Mouse (Mus musculus) bone marrow macrophage, adult 2 months (primary cell): Measurements from ENCODE around the gene Zfp652. TPM values are rescaled to one million over a fixed set of nuclear protein-coding genes. Genes with fewer than 3 reads are reported as not detected.
A peak's percentile ranks its signal among the peaks of the same experiment; 100 is the strongest.

Source experiments
- H3K27ac ChIP-seq: 2 replicates; pipeline ENCODE4 v1.5.1; 2012; ENCODE audit warnings: low read depth, low read length; ENCODE audit not compliant: insufficient read depth
- H3K4me1 ChIP-seq: 2 replicates; pipeline ENCODE4 v1.6.1; 2012; ENCODE audit warnings: low read length; ENCODE audit not compliant: control insufficient read depth, insufficient read depth
- H3K4me3 ChIP-seq: 2 replicates; pipeline ENCODE4 v1.5.1; 2012; ENCODE audit warnings: mild to moderate bottlenecking, low read length, moderate library complexity; ENCODE audit not compliant: insufficient read depth
- CTCF ChIP-seq: IDR thresholded peaks from 2 replicates; pipeline ENCODE4 v1.5.1; 2012; ENCODE audit warnings: low read depth, mild to moderate bottlenecking, low read length, moderate library complexity
- POLR2A ChIP-seq: IDR thresholded peaks from 2 replicates; pipeline ENCODE4 v1.6.1; 2012; ENCODE audit warnings: mild to moderate bottlenecking, low read depth, low read length, borderline replicate concordance
- polyA plus RNA-seq: library from polyadenylated mRNA; stranded (reverse); fragments of >200 nt; gene quantifications from 2 replicates; pipeline ENCODE4 v1.2.4, GENCODE M21; 2012; ENCODE audit not compliant: missing spikeins, insufficient read depth, insufficient read length

Gene Zfp652
- polyA plus RNA-seq, 1 experiment, result 51.5 TPM

DNA sequence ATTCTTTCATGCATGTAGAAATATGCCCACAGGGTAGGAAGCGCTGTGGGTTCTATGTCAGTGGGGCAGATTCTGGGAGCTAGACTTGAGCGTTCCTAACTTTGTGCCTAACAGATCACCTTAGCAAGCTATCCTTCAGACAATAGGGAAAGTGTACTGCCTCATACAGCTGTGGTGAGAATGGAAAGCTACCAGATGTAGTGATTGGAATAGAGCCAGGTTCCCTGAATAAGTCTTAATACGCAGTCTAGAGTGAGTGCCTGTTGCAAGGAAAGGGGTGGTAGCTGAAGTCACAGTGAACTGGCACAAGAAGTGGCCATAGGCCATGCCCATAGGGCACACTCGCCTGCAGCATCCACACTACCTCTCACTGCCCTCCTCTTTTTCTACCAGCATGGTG, 50.5 kb downstream of the Zfp652 start:
- TF ChIP-seq CTCF, result no peak
- no peak for TF ChIP-seq POLR2A
- Histone ChIP-seq H3K4me3 (no peak overlapping the region), H3K4me1 (no peaks in the 10 kb centered on the region), H3K27ac (no peak overlapping the region)

DNA sequence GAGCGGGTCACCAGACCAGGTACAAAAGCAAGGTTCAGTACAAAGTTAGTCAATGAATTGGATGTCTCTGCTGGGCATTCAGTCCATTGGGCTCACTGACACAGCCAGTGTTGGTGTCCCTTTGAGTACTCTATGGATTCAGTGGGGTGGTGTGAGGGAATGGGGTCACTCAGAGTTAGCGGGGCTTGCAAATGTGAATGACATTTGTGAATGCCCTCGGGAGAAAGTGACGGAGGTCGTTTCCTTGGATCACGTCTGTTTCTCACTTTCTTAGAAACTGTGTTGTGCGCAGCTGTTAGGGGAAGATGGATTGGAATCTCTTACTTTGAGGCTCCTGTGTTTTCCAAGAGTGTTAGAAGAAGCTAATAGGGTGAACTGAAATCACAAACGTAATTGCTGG, 52.3 kb downstream of the Zfp652 start:
- Histone ChIP-seq H3K4me3 (no peak overlapping the region), H3K27ac (no peak overlapping the region), H3K4me1 (no peaks in the 10 kb centered on the region)
- no peak for TF ChIP-seq CTCF
- no peak for TF ChIP-seq POLR2A

DNA sequence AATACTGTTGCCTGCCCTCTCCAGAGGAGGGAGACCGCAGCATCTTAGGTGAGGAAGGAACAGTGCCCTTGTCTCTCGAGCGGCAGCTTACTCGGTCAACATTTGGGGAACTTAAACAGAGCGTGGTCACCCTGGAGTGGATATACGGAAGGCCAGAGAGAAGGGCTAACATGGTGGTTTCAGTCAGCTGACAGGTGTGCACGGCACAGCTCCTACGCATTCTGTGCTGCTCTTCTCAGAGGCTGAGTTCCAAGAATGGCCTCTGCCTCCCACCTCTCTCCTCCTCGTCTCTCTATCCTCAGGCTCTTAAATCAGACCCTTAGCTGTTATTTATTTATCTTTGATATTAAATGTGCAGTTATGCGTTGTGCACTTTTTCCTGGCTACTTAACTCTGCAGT, 52.9 kb downstream of the Zfp652 start:
- no peaks in the 10 kb centered on the region for H3K4me1 ChIP-seq
- H3K4me3 ChIP-seq, result no peak overlapping the region
- no peak overlapping the region for H3K27ac ChIP-seq
- TF ChIP-seq POLR2A, result no peak
- TF ChIP-seq CTCF, result no peak

DNA sequence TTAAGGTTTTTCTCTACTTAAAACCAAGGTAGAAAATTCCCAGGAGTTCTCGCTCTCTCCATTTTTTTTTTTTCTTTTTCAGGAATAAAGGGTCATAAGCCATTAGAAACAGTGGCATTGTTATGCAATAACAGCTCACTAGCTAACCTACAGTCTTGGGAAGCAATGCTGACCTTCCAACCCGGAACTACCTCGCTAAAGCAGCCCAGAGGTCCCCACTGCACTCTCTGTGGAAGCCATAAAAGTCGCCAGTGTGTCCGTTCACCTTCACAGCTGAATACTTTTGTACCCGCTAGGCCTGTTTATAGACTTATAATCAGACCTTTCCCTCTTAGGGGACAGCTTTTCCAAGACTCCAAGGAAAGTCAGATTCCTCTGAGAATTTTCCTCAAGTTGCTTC, 55.8 kb downstream of the Zfp652 start:
- no peak overlapping the region for H3K4me3 ChIP-seq
- TF ChIP-seq POLR2A (no peak), CTCF (no peak)
- H3K27ac ChIP-seq, result no peak overlapping the region
- no peaks in the 10 kb centered on the region for H3K4me1 ChIP-seq

DNA sequence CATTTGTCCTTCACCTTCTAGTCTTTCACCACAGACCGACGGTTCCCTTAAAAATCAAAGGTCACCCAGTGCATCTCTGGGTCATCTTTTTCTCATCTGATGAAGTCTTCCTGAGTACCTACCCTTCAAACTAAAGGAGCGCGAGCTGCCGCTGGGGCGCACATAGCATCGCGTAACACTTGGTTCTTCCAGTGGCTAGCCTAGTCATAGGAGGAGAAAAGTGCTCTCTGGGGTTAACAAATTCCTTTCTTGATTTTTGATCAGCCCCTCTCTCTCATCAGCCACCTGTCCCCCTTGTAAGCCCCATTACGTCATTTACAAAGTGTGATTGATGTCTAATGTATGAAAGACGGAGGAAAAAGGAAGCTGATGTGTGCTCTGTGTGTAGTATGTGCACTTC, 56.7 kb downstream of the Zfp652 start:
- H3K4me1 ChIP-seq, result no peaks in the 10 kb centered on the region
- no peak overlapping the region for H3K27ac ChIP-seq
- TF ChIP-seq POLR2A, result no peak
- no peak for TF ChIP-seq CTCF
- no peak overlapping the region for H3K4me3 ChIP-seq

DNA sequence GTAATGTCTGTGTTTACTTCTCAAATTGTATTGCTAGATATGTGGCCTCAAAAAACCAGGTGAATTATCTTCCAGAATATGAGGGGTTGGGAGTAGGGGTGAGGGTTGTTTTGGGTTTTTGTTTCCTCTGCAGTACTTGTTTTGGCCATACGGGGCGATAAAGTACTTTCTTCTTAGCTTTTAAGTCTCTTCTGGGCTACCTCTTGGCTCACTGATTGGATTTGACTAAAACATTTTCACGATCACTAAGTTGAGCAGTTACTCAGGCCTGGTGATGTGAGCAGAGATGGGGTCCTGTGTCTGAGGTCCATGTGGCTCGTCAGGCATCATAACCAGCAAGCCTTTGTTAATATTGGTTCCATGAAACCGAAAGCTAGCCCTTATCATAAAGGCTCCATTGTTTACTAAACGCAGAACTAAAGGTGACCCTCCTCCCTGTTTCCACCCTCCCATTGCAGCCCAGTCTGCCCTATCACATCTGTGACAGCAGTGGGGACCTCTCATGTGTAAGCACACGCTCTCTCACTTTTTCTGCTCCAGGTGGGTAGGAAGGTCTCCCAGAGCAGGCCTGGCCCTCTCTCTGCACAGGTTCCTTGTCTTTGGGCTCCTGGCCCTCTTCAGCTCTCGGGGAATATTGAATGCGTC, 58.4 kb downstream of the Zfp652 start:
- H3K4me1 ChIP-seq, result no peaks in the 10 kb centered on the region
- TF ChIP-seq POLR2A, result no peak
- no peak overlapping the region for H3K27ac ChIP-seq
- H3K4me3 ChIP-seq, result no peak overlapping the region

DNA sequence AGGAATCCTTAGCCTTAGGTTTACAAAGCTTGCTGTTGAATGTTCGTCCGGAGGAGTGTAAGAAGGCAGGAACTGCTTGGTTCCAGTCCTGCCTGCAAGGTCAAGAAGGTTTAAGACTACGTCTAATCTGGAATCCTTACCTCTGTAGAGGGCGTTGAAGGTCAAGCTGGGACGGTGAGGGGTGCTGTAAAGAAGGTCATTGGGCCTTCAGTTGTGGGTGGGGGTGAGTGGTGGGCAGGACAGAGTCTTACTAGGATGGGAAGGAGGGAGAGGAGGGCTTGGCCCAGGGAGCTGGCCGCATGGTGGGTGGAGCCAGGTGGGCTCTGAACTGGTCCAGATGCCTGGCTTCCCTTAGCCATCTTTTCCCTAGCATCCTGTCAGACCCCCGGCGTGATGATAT, 59.2 kb downstream of the Zfp652 start:
- Histone ChIP-seq H3K4me3 (no peak overlapping the region), H3K27ac (no peak overlapping the region), H3K4me1 (no peaks in the 10 kb centered on the region; the same call in 1 of the 2 replicates)
- TF ChIP-seq POLR2A (no peak), CTCF (no peak)

DNA sequence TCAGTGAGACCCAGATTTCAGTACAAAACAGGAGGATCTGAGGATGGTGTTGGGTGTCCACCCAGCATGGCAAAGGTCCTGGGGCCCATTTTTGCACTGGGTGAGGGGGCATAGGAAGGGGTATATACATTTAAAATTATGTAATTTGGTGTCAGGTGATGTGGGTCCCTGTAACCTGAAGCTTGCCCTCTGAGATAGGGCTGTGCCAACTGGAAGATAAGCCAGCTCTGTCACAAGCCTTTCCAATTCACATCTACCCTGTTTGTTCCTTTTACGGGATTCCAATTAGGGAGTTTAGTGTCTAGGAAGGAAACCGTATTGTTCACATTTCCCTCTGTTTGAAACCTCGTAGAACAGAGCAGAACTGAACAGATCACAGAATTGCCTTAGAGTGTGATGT, 60.8 kb downstream of the Zfp652 start:
- no peak overlapping the region for H3K4me3 ChIP-seq
- TF ChIP-seq CTCF, result no peak
- TF ChIP-seq POLR2A, result no peak
- peaks cover 15% of the 10 kb centered on the region for H3K4me1 ChIP-seq
- H3K27ac ChIP-seq, result no peak overlapping the region

DNA sequence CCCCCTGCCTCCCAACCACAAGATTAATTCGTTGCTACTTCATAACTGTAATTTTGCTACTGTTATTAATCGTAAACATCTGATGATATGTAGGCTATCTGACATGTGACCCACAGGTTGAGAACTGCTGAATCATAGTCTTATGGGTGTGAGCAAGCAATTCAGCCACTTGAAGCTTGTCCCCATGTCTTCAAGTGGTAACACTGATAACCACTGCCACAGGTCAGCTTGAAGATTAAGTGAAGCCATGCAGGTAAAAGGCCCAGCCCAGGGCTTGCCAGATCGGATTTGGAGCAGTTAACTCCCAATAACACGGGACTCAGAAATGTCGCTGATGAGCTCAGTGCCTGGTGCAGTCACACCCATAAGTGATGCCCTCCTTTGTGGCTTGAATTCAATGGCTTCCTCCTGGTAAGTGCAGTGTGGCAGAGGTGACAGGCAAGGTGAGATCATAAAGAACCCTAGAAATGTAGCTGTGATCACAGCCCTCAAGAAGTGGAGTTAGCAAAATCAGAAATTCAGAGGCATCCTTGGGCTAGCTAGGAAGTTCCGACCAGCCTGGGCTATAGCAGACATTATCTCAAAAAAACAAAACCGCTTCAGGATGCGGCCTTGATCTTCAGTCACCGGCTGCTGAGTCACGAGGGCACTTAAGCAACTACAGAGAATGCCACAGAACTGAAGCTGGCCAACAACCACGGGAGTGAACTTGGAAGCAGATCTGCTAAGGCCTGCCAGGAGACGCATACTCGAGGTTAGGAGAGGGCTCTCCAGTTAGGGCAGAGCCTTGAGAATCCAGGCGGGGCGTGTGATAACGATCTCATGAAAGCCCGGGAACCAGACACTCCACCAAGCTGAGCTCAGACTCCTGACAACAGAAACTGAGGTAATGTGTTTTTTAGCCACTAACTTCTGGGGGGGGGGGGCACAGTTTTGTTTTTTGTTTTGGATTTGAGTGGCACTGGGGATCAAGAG, 65.1 kb downstream of the Zfp652 start:
- H3K4me1 ChIP-seq, result peaks cover 28% of the 10 kb centered on the region
- TF ChIP-seq CTCF (no peak), POLR2A (no peak)
- H3K4me3 ChIP-seq, result no peak overlapping the region
- peak overlapping the region; percentile 62 for H3K27ac ChIP-seq

DNA sequence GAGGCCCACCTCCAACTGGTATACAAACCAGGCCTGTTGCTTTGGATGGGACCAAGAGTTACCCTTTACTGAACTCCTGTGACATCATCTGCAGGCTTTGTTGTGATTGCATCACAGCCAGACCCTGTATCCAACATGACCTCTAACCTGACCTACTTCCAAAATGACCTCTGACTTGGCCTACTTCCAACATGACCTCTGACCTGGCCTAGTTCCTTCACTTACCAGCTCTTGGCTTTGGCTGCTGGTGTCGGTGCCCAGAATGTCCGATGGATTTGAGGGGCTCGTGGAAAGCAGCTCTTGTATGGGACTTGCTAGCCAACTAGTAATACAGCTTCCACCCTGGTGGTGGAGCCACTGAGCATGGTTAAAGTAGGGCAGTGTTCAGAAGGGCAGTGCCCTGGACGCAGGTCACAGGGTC, 66.4 kb downstream of the Zfp652 start:
- TF ChIP-seq CTCF, result no peak
- Histone ChIP-seq H3K27ac (no peak overlapping the region), H3K4me3 (no peak overlapping the region), H3K4me1 (peaks cover 28% of the 10 kb centered on the region)
